Mouse (Mus musculus): Measurements from ENCODE around the gene Arl3.

GRCm38 (mm10) chr19:46495136-46495535 is 77.9 kb downstream of the Arl3 start:
- TF ChIP-seq POLR2A (IDR thresholded peaks at IDR 0.05; ENCODE audit: borderline replicate concordance, insufficient read depth, low read length) = no peak
- TF ChIP-seq CTCF (IDR thresholded peaks at IDR 0.05; ENCODE audit: borderline replicate concordance, insufficient read depth, low read depth, low read length) = no peak

All from cerebellum, adult 2 months (tissue).